Mouse (Mus musculus) heart, adult 2 months (tissue): ENCODE results near the gene H2afy. TPM values are rescaled to one million over a fixed set of nuclear protein-coding genes. Genes with fewer than 3 reads are reported as not detected.

ENCODE experiments used
- DNase-seq, 2 experiments: peaks; one replicate each; pipeline ENCODE4 v3.0.0; 2021
- H3K27ac ChIP-seq: fragments of 200-600 bp; 2 replicates; pipeline ENCODE4 v1.8.1; 2022
- H3K27me3 ChIP-seq: fragments of 200-500 bp; 2 replicates; pipeline ENCODE4 v1.6.1; 2012; ENCODE audit warnings: mild to moderate bottlenecking, low read length, inconsistent platforms, mixed read lengths; ENCODE audit not compliant: control insufficient read depth, insufficient read depth
- H3K36me3 ChIP-seq: fragments of 200-500 bp; 2 replicates; pipeline ENCODE4 v1.6.1; 2012; ENCODE audit warnings: low read length, inconsistent platforms; ENCODE audit not compliant: control insufficient read depth, insufficient read depth
- H3K4me1 ChIP-seq: fragments of 200-500 bp; 2 replicates; pipeline ENCODE4 v1.6.1; 2011; ENCODE audit warnings: low read length; ENCODE audit not compliant: control insufficient read depth, insufficient read depth
- H3K4me3 ChIP-seq: fragments of 200-600 bp; 2 replicates; pipeline ENCODE4 v1.8.1; 2022
- H3K79me2 ChIP-seq: fragments of 200-500 bp; replicated peaks from 2 replicates; pipeline ENCODE4 v1.6.1; 2012; ENCODE audit warnings: mild to moderate bottlenecking, inconsistent platforms, low read length, moderate library complexity, mixed read lengths; ENCODE audit not compliant: control insufficient read depth, insufficient read depth
- H3K9ac ChIP-seq: fragments of 200-500 bp; 2 replicates; pipeline ENCODE4 v1.6.1; 2012; ENCODE audit warnings: low read depth, mild to moderate bottlenecking, control low read depth, inconsistent platforms, low read length, mixed read lengths
- CTCF ChIP-seq: fragments of 200-600 bp; IDR thresholded peaks from 2 replicates; pipeline ENCODE4 v1.8.1; 2022; ENCODE audit warnings: antibody characterized with exemption, mild to moderate bottlenecking, moderate library complexity
- EP300 ChIP-seq: fragments of 200-500 bp; IDR thresholded peaks from 2 replicates; pipeline ENCODE4 v1.6.1; 2011; ENCODE audit warnings: low read depth, low read length, control low read depth; ENCODE audit not compliant: insufficient read depth
- POLR2A ChIP-seq: fragments of 200-500 bp; IDR thresholded peaks from 2 replicates; pipeline ENCODE4 v1.6.1; 2011; ENCODE audit warnings: mild to moderate bottlenecking, low read depth, low read length, control low read depth; ENCODE audit not compliant: insufficient read depth
- WGBS: fragments of 180-500 bp; shearing (Covaris S2); methylation state at CpG from one replicate; pipeline ENCODE4 v1.1.7; 2018; 5-methylcytosine and 5-hydroxymethylcytosine counted together
- intact Hi-C: fragments of 180-260 bp; cut with DNase I; formaldehyde crosslinking; loops from one replicate; pipeline ENCODE4 v1.15.1; 2025
- polyA plus RNA-seq: library from polyadenylated mRNA; depleted of rRNA; stranded (reverse); fragments of >200 nt; gene quantifications from 2 replicates; pipeline ENCODE4 v1.2.3, GENCODE M21; 2012
- total RNA-seq, 2 experiments: library from RNA; stranded (reverse); gene quantifications; 2 replicates each; pipeline ENCODE4 v1.2.3; 2021

Gene H2afy
- total and polyA plus RNA-seq, 3 experiments: 34.9 to 49.6 (median 43.3) TPM

GRCm38 (mm10) chr13:56092606-56093005 is 43.6 kb downstream of the H2afy start:
- Histone ChIP-seq H3K9ac (no peak overlapping the region), H3K4me1 (peaks cover 7% of the 10 kb centered on the region), H3K79me2 (no peaks in the 10 kb centered on the region), H3K27ac (no peak overlapping the region), H3K4me3 (no peak overlapping the region), H3K27me3 (no peaks in the 10 kb centered on the region), H3K36me3 (no peaks in the 10 kb centered on the region)
- TF ChIP-seq EP300 (no peak), CTCF (no peak), POLR2A (no peak)
- 53% methylated on average over 5 of the region's 5 CpGs for WGBS
- peak in 1 of 2 experiments; percentile 30 for DNase-seq
- intact Hi-C loops: loop anchor here (5.0 kb wide), 1 partner anchor 60 kb away; no protein-coding TSS in a partner anchor

- TF ChIP-seq EP300: no peak
- TF ChIP-seq CTCF: peak; percentile 48
- Histone ChIP-seq H3K79me2 (no peaks in the 10 kb centered on the region), H3K4me3 (no peak overlapping the region), H3K4me1 (peaks cover 12% of the 10 kb centered on the region), H3K9ac (no peak overlapping the region), H3K27me3 (no peaks in the 10 kb centered on the region), H3K27ac (no peak overlapping the region), H3K36me3 (no peaks in the 10 kb centered on the region)
- intact Hi-C loops: loop anchor here (5.0 kb wide), 1 partner anchor 62 kb away; no protein-coding TSS in a partner anchor
- DNase-seq: no peak
- 84% methylated on average over 2 of the region's 2 CpGs for whole genome bisulfite sequencing
Measured at GRCm38 (mm10) chr13:56090597-56090996, 45.6 kb downstream of the H2afy start.

- no peak for DNase-seq
- intact Hi-C loops: loop anchor here (10.0 kb wide), 1 partner anchor 46 kb away; the partner anchor contains the start of gene H2afy
- Histone ChIP-seq H3K4me3 (no peak overlapping the region), H3K36me3 (no peaks in the 10 kb centered on the region), H3K9ac (no peak overlapping the region), H3K27ac (no peak overlapping the region; the same call in 1 of the 2 replicates), H3K4me1 (peaks cover 12% of the 10 kb centered on the region), H3K79me2 (no peaks in the 10 kb centered on the region), H3K27me3 (no peaks in the 10 kb centered on the region)
- TF ChIP-seq POLR2A: no peak
- TF ChIP-seq EP300: no peak
- no peak for TF ChIP-seq CTCF
- WGBS: 82% methylated on average over 13 of the region's 13 CpGs
Measured at GRCm38 (mm10) chr13:56088602-56089001, 47.6 kb downstream of the H2afy start.

GRCm38 (mm10) chr13:56087936-56088335 is 48.2 kb downstream of the H2afy start:
- H3K4me1 ChIP-seq: peaks cover 12% of the 10 kb centered on the region
- no peak for TF ChIP-seq CTCF
- peak; percentile 41; the same call in 1 of the 2 replicates for TF ChIP-seq EP300
- TF ChIP-seq POLR2A: no peak
- no peaks in the 10 kb centered on the region for H3K27me3 ChIP-seq
- no peak overlapping the region for H3K4me3 ChIP-seq
- intact Hi-C loops: loop anchor here (10.0 kb wide), 1 partner anchor 47 kb away; the partner anchor contains the start of gene H2afy
- H3K79me2 ChIP-seq: no peaks in the 10 kb centered on the region
- no peak overlapping the region for H3K9ac ChIP-seq
- DNase-seq: peak; percentile 61 to 71
- 66% methylated on average over 19 of the region's 19 CpGs for WGBS
- no peaks in the 10 kb centered on the region for H3K36me3 ChIP-seq
- H3K27ac ChIP-seq: peak overlapping the region; percentile 31

GRCm38 (mm10) chr13:56084146-56084905 is 51.8 kb downstream of the H2afy start:
- Histone ChIP-seq H3K27ac (no peak overlapping the region), H3K9ac (no peak overlapping the region), H3K27me3 (no peaks in the 10 kb centered on the region), H3K4me1 (peaks cover 7% of the 10 kb centered on the region; the same call in 1 of the 2 replicates), H3K79me2 (no peaks in the 10 kb centered on the region), H3K4me3 (no peak overlapping the region), H3K36me3 (no peaks in the 10 kb centered on the region)
- intact Hi-C loops: loop anchor here (10.0 kb wide), 1 partner anchor 50 kb away; the partner anchor contains the start of gene H2afy
- WGBS: 83% methylated on average over 20 of the region's 20 CpGs
- peak in 1 of 2 experiments; percentile 49 for DNase-seq
- TF ChIP-seq POLR2A: no peak
- peak; percentile 34 for TF ChIP-seq CTCF

- no peak for DNase-seq
- no peaks in the 10 kb centered on the region for H3K36me3 ChIP-seq
- WGBS: 80% methylated on average over 5 of the region's 5 CpGs
- no peak overlapping the region for H3K27ac ChIP-seq
- no peak overlapping the region for H3K4me3 ChIP-seq
- H3K27me3 ChIP-seq: no peaks in the 10 kb centered on the region
- intact Hi-C loops: loop anchor here (10.0 kb wide), 1 partner anchor 53 kb away; the partner anchor contains the start of gene H2afy
- H3K9ac ChIP-seq: no peak overlapping the region
- TF ChIP-seq POLR2A (no peak), CTCF (no peak), EP300 (no peak)
- H3K4me1 ChIP-seq: no peaks in the 10 kb centered on the region
- no peaks in the 10 kb centered on the region for H3K79me2 ChIP-seq
Measured at GRCm38 (mm10) chr13:56081656-56082055, 54.5 kb downstream of the H2afy start.
